17 mouse cellular contexts compared by ENCODE assay signal in the genomic region with DNA sequence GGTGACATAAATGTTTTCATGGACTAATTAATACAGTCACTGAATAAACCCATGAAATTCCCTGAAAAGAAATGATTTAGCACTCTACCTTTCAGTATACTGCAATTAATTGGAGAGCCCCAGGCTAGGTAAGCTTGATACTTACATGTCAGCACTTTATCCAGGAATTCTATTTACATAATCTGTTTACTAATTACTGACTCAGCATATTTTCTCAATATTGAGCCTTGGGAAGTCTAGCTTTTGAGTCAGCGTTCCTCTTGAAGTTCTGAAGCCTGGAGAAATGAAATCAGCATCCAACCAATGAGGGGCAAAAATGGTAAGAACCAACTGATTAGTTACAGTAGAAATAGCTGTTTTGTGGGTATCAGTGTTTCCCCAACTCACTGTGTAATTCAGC.
"Had no signal": no experiment of that assay in that cellular context is flagged by ENCODE, and none has a peak within 500 bp of the region (broad histone marks: within the 10 kb centered on the region; RNA-seq: fewer than 3 reads in every experiment).

No protein-coding gene starts in this region.

- H3K9ac ChIP-seq: liver, postnatal 0 days; lung, embryonic 15.5 days; midbrain, embryonic 13.5 days; neural tube, embryonic 12.5 days; stomach, embryonic 15.5 days had no signal

- H3K27ac ChIP-seq: lung, embryonic 15.5 days; macrophage; midbrain, embryonic 13.5 days; neural tube, embryonic 12.5 days; stomach, embryonic 15.5 days; stomach, postnatal 0 days had no signal

- H3K9me3 ChIP-seq: lung, embryonic 15.5 days; megakaryocyte, embryonic 14.5 days; midbrain, embryonic 13.5 days; neural tube, embryonic 12.5 days; stomach, embryonic 15.5 days had no signal

- H3K4me1 ChIP-seq: lung, embryonic 15.5 days; megakaryocyte, embryonic 14.5 days; midbrain, embryonic 13.5 days; neural tube, embryonic 12.5 days; stomach, embryonic 15.5 days had no signal

- H3K4me3 ChIP-seq: lung, embryonic 15.5 days; megakaryocyte, embryonic 14.5 days; midbrain, embryonic 13.5 days; neural tube, embryonic 12.5 days; stomach, embryonic 15.5 days had no signal

- ATAC-seq: liver, postnatal 0 days; lung, postnatal 0 days; midbrain, embryonic 13.5 days had no signal

- H3K36me3 ChIP-seq: lung, embryonic 15.5 days; midbrain, embryonic 13.5 days; neural tube, embryonic 12.5 days; stomach, embryonic 15.5 days had no signal

- H3K27me3 ChIP-seq: lung, embryonic 15.5 days; megakaryocyte, embryonic 14.5 days; midbrain, embryonic 13.5 days; neural tube, embryonic 12.5 days; stomach, embryonic 15.5 days had no signal

- H3K4me2 ChIP-seq: lung, embryonic 15.5 days; midbrain, embryonic 11.5 days; midbrain, embryonic 13.5 days; neural tube, embryonic 12.5 days; stomach, embryonic 15.5 days had no signal

- DNase-seq: liver, postnatal 0 days; lung, adult 2 months; lung, postnatal 14 days; lung, postnatal 36 days; right cerebral cortex, postnatal 14 days; thymus, adult 2 months; thymus, postnatal 25 days; thymus, postnatal 4 days had no signal
